Mouse (Mus musculus) cerebellum, postnatal 4 days (tissue): Measurements from ENCODE around the gene Duxf3.
"Not testable (repeated sequence)": the region's sequence is repeated elsewhere in the genome, so short reads cannot be mapped to it uniquely, and the experiment has no call there.

Experiments used
- DNase-seq, 2 experiments: peaks; one replicate each; pipeline ENCODE4 v3.0.0; 2022; ENCODE audit warnings: low spot score in 2 of 2, mixed read lengths in 1 of 2

The Duxf3 gene

DNA sequence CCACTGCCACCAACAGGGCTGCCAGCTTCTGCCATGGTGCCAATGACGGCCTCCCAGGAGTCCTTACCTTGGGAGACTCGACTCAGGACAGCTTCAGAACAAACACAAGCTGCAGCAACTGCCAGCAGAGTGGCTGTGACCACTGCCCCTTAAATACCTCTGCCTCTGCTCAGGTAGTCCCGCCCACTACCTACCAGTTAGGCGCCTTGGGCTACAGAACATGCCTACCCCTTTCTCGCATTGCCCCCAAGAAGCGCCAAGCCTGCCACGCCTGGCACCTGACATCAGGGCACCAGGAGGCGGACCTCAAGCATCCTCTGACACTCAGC is at the start of gene Duxf3:
TSS of gene Duxf3 (minus strand) at position 35 of the 329 bp plus-strand sequence.
- not testable (repeated sequence) for DNase-seq

DNA sequence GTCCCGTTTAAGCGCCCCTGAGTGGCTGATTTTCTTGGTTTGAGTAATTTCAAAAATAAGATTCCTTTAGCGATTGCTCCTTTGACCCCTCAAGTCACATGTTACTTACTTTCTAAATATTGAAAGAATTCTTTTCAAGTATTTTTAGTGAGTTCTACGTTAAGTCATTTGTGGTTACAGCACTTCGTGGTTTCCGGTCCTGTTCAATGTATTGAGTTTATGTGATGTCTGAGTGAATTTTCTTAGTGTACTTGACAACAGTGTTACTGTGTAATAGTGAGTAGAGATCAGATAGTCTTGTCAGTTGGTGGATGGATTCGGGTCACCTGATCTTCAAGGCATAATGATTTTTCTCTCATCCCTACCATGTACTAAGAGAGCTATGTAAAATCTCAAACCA is 49.8 kb upstream of the Duxf3 start:
- DNase-seq: no peak

DNA sequence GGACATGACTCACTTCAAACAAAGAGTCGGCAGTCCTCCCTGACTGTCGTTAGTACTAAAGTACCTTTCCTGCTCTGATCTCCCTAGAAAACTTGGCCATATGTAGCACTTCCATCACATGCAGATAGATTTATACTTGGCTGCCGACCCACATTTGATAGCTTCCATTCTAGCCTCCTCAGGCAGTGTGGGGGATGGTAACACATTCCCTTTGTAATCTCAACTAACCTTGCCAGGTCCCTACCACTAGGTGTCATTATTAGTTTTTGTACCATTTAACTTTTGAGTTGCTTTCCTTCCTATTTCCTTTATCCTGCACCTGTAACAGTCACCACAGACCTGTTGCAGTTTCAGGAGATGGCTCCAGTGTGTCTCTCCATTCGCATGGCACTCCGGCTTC is 26.0 kb upstream of the Duxf3 start:
- DNase-seq: no peak

- no peak for DNase-seq
Measured at GRCm38 (mm10) chr10:58255954-58256353, 23.5 kb upstream of the Duxf3 start.

DNA sequence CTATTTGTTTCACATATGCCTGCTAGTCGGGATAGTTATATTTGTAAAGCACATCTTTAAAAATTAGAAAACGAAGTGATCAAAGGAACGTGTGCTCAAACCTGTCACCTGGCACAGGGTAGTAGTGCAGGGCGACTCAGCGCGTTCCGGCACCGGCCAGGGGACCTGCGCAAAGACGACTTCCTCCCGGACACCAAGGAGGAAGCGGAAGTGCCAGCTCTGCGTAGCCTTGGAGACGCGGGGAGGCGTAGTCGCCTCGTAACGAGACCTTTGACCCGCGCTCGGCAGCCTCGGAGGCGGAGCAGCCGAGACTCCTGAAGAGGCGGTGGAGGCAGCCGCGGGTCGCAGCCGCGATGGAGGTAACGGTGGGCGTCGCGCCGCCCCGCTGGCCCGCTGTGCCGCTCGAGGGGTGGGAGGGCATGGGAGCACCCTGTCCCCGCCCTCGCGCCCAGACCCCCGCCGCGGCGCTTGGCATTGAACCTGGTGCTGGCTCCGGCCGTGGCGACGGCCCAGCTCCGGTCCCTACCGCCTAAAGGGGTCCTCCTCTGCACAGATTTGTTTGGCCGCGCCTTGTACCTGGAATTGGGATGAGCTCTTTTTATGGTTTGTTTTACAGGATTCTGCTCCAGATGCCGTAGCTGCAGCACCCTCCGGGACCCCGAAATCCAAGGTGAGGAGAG is 22.9 kb upstream of the Duxf3 start, which contains the start of gene Gcc2:
TSS of gene Gcc2 (plus strand) at position 285 of the 680 bp plus-strand sequence.
- DNase-seq: peak; percentile 76 to 91

GRCm38 (mm10) chr10:58254635-58255175 is 22.2 kb upstream of the Duxf3 start:
- no peak for DNase-seq

DNA sequence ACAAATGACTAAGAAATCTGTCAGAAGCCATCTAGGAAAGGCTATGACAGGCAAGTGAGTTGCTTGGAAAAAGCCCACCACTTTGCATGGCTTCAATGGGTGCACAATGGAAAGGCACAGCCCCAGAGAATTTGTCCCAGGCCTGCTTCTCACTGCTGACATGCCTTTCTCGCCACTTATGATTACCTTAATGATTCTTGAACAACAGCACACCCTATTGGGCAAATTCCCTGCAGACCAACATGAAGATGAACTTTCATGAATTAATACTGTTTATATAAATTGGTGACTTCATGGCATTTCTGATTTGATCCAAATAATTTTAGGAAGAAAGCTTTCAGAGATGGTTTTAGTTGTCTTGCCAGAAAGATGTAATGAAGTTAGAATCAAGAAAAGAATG is 17.1 kb upstream of the Duxf3 start:
- no peak for DNase-seq

DNA sequence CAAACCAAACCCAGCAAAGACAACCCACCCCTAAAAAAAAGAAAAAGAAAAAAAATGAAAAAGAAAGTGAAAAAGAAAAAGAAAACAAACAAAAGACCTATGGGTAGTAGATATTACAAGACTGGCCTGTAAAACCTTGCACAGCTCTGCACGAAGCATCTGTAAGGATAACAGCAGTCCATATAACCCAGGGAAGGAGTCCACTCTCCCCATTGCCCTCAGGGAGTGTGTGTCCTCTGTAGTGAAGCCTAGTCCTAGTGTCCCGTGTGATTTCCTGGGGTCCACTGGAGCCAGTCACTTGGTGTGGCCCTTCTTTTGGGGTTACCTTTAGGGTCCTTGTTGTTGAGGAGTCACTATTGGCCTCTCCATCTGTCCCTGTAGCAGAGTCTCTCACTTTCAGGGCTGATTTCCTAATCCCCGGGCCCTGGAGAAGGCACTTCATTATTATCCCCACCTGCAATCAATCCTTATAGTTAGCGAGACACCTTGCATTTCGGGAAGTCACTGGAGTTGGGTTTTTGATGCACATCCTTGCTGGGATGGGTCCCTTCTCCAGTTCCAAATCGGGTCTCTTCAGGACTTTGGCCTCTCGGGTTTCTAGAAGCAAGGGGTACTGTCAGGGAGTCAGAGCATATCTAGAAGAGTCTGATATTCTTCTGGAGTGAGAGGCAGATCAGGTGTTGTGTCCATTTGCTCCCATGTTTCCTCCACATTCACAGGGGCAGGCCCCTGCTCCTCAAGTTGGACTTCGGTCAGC is 6.7 kb upstream of the Duxf3 start:
- peak; percentile 72 to 85 for DNase-seq

- DNase-seq: no peak
Measured at GRCm38 (mm10) chr10:58236613-58237012, 4.1 kb upstream of the Duxf3 start, which contains the start of gene Gm4981. TSS of gene Gm4981 (minus strand) at chr10:58236701.

DNA sequence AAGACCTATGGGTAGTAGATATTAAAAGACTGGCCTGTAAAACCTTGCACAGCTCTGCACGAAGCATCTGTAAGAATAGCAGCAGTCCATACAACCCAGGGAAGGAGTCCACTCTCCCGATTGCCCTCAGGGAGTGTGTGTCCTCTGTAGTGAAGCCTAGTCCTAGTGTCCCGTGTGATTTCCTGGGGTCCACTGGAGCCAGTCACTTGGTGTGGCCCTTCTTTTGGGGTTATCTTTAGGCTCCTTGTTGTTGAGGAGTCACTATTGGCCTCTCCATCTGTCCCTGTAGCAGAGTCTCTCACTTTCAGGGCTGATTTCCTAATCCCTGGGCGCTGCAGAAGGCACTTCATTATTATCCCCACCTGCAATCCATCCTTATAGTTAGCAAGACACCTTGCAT is 2.5 kb upstream of the Duxf3 start:
- not testable (repeated sequence) for DNase-seq

DNA sequence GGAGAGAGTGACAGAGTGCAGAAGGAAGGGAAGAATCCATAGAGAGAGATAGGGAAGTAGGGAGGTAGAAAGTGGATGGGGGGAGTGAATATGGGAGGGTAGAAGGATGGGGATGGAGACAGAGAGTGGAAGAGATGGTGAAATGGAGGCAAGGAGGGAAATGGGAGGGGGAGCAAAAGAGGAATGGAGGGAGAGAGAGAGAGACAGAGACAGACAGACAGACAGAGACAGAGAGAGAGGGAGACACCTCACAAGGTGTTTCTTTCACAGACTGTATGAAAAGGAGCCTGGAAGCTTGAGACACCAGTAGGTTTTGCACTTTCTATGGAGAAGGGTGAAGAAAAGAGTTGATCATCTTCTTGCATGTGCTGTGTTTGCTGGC is 1.3 kb upstream of the Duxf3 start:
- DNase-seq: not testable (repeated sequence)

- peak; percentile 50 to 62 for DNase-seq
Measured at GRCm38 (mm10) chr10:58233054-58233739, 722 bp upstream of the Duxf3 start.

DNA sequence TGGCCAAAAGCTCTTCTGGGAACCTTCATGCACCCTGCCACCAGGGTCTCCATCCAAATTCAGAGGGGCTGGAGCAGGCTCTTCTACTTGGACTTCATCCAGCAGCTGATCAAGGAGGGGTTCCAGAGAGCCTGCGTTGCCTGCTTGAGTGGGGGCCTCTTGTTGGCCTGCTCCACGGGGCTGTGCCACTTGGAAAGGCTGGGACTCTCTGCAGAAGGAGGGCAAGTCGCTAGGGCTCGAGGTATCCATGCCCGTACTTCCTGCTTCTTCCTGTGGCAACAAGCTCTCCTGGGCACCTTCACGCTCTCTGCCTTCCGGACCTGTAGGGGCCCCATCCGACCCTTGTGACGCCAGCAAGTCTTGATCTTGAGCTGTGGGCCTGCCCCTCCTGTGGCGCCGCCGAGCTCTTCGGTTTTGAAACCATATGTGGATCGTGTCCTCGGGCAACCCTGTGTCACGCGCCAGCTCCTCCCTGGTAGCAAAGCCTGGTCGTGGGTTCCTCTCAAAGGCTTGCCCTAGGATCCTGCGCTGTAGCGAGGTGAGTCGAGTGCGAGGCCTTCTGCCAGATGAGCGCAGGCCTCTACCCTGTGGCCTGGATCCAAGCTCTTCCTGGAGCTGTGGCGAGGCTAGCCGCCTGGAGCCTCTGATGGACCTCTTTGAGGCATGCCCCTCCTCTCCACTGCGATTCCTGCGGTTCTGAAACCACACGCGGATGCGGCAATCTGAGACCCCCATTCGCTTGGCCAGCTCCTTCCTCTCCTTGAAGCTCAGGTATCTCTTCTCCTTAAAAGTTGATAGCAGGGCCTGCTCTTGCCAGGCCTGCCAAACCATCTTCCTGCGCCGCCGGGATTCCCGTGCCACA is 465 bp downstream of the Duxf3 start:
- peak; percentile 85 to 100 for DNase-seq

GRCm38 (mm10) chr10:58231088-58231487 is 1.4 kb downstream of the Duxf3 start:
- DNase-seq: peak; percentile 53 to 67

GRCm38 (mm10) chr10:58230021-58230420 is 2.5 kb downstream of the Duxf3 start:
- DNase-seq: not testable (repeated sequence)

- not testable (repeated sequence) for DNase-seq
Measured at GRCm38 (mm10) chr10:58227798-58228197, 4.7 kb downstream of the Duxf3 start.

DNA sequence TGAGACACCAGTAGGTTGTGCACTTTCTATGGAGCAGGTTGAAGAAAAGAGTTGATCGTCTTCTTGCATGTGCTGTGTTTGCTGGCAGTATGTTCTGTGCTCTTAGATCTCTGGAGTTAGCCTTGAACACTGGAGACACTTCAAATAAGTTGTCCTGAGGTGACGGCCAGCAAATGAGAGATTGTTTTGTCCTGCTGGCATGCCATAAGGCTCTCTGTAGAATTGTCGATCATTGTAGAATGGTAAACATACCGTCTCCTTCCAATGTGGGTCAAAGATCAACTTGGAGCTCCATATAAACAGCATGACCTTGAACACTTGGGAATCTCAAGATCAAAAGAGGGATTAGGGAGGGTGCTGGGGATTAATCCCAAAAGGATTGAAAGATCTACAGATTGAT is 6.1 kb downstream of the Duxf3 start:
- not testable (repeated sequence) for DNase-seq

DNA sequence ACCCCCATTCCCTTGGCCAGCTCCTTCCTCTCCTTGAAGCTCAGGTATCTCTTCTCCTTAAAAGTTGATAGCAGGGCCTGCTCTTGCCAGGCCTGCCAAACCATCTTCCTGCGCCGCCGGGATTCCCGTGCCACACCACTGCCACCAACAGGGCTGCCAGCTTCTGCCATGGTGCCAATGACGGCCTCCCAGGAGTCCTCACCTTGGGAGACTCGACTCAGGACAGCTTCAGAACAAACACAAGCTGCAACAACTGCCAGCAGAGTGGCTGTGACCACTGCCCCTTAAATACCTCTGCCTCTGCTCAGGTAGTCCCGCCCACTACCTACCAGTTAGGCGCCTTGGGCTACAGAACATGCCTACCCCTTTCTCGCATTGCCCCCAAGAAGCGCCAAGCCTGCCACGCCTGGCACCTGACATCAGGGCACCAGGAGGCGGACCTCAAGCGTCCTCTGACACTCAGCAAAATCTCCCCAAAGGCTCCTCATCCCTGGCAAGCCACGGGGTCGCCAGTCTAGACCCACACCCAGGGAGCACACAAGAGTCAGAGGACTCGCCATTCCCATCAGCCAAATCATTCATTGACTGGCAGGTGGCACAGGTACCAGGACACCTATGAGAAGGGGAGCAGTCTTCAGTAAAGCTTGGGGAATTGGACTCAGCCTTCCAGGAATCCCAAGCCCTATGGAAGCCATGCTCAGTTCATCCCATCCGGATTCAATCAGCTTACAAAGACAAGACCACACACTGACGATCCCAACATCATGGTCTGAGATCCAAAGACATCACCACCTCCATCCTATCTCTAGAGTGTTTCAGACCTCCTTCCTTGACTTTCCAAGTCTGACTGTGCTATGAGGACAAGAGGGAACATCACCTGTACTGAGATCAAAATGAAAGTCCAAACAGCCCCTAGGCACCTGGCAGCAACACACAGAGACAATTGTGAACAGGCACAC is 7.4 kb downstream of the Duxf3 start, which contains the start of gene AW822073:
TSS of gene AW822073 (minus strand) at position 104 of the 959 bp plus-strand sequence.
- DNase-seq: peak in 1 of 2 experiments; percentile 78

- peak; percentile 75 to 97 for DNase-seq
Measured at GRCm38 (mm10) chr10:58223972-58224805, 8.3 kb downstream of the Duxf3 start.
